Mouse (Mus musculus) small intestine, adult 2 months (tissue): ENCODE results near the gene Rabgap1l. TPM values are rescaled to one million over a fixed set of nuclear protein-coding genes. Genes with fewer than 3 reads are reported as not detected.
A peak's percentile ranks its signal among the peaks of the same experiment; 100 is the strongest.

ENCODE experiments used
- H3K27ac ChIP-seq: fragments of 200-500 bp; 2 replicates; pipeline ENCODE4 v1.5.1; 2012; ENCODE audit warnings: low read depth, low read length, control low read depth, inconsistent platforms; ENCODE audit not compliant: insufficient read depth
- H3K27me3 ChIP-seq: fragments of 200-500 bp; 2 replicates; pipeline ENCODE4 v1.6.1; 2012; ENCODE audit warnings: mild to moderate bottlenecking, moderate library complexity, low read length, inconsistent platforms; ENCODE audit not compliant: control insufficient read depth, insufficient read depth
- H3K36me3 ChIP-seq: fragments of 200-500 bp; 2 replicates; pipeline ENCODE4 v1.6.1; 2012; ENCODE audit warnings: mild to moderate bottlenecking, low read length, control low read depth, inconsistent platforms; ENCODE audit not compliant: control insufficient read depth, insufficient read depth
- H3K4me1 ChIP-seq: fragments of 200-500 bp; 2 replicates; pipeline ENCODE4 v1.6.1; 2012; ENCODE audit warnings: low read length, inconsistent platforms, mixed read lengths; ENCODE audit not compliant: control insufficient read depth, insufficient read depth, insufficient read length
- H3K4me3 ChIP-seq: fragments of 200-500 bp; 2 replicates; pipeline ENCODE4 v1.5.1; 2012; ENCODE audit warnings: low read depth, mild to moderate bottlenecking, control low read depth, inconsistent platforms, low read length, moderate library complexity
- CTCF ChIP-seq: fragments of 200-500 bp; IDR thresholded peaks from 2 replicates; pipeline ENCODE4 v1.5.1; 2012; ENCODE audit warnings: low read depth, mild to moderate bottlenecking, control low read depth, inconsistent platforms, low read length, moderate library complexity, mixed read lengths; ENCODE audit not compliant: insufficient replicate concordance, insufficient read length; ENCODE audit errors: extremely low read depth
- POLR2A ChIP-seq: fragments of 200-500 bp; IDR thresholded peaks from 2 replicates; pipeline ENCODE4 v1.6.1; 2012; ENCODE audit warnings: low read depth, mild to moderate bottlenecking, control low read depth, inconsistent platforms, low read length, moderate library complexity
- whole genome bisulfite sequencing: fragments of 180-500 bp; shearing (Covaris S2); methylation state at CpG from one replicate; pipeline ENCODE4 v1.1.7; 2018; 5-methylcytosine and 5-hydroxymethylcytosine counted together
- polyA plus RNA-seq: library from polyadenylated mRNA; depleted of rRNA; stranded (reverse); fragments of >200 nt; gene quantifications from 2 replicates; pipeline ENCODE4 v1.2.3, GENCODE M21; 2012

Gene Rabgap1l
- polyA plus RNA-seq, 1 experiment: 4.9 TPM

GRCm38 (mm10) chr1:160245954-160246353 lies 547.1 kb downstream of the Rabgap1l start:
- no peak overlapping the region; the same call in 1 of the 2 replicates for H3K27ac ChIP-seq
- no peak overlapping the region for H3K4me3 ChIP-seq
- WGBS: 72% methylated on average over 2 of the region's 2 CpGs

GRCm38 (mm10) chr1:160244689-160245088 lies 548.3 kb downstream of the Rabgap1l start:
- WGBS: 92% methylated on average over 5 of the region's 5 CpGs

More at GRCm38 (mm10) chr1:160245954-160246353, 547.1 kb downstream of the Rabgap1l start:
- peaks cover 1% of the 10 kb centered on the region for H3K36me3 ChIP-seq
- H3K4me1 ChIP-seq: peaks cover 6% of the 10 kb centered on the region; the same call in 1 of the 2 replicates
- H3K27me3 ChIP-seq: no peaks in the 10 kb centered on the region
- no peak for TF ChIP-seq CTCF
- TF ChIP-seq POLR2A: no peak

GRCm38 (mm10) chr1:160240091-160240490 lies 552.9 kb downstream of the Rabgap1l start:
- no peak for TF ChIP-seq CTCF
- TF ChIP-seq POLR2A: no peak
- no peak overlapping the region for H3K4me3 ChIP-seq
- WGBS: 61% methylated on average over 2 of the region's 2 CpGs
- peaks cover 3% of the 10 kb centered on the region; the same call in 1 of the 2 replicates for H3K4me1 ChIP-seq
- no peak overlapping the region for H3K27ac ChIP-seq
- no peaks in the 10 kb centered on the region for H3K27me3 ChIP-seq
- H3K36me3 ChIP-seq: peaks cover 22% of the 10 kb centered on the region

More at GRCm38 (mm10) chr1:160244689-160245088, 548.3 kb downstream of the Rabgap1l start:
- H3K4me3 ChIP-seq: no peak overlapping the region
- peaks cover 6% of the 10 kb centered on the region; the same call in 1 of the 2 replicates for H3K4me1 ChIP-seq
- TF ChIP-seq CTCF: no peak
- no peak for TF ChIP-seq POLR2A
- no peak overlapping the region for H3K27ac ChIP-seq
- H3K27me3 ChIP-seq: no peaks in the 10 kb centered on the region
- peaks cover 3% of the 10 kb centered on the region for H3K36me3 ChIP-seq

- TF ChIP-seq CTCF (no peak), POLR2A (no peak)
- Histone ChIP-seq H3K27ac (no peak overlapping the region), H3K36me3 (peaks cover 22% of the 10 kb centered on the region), H3K27me3 (no peaks in the 10 kb centered on the region), H3K4me1 (peaks cover 3% of the 10 kb centered on the region; the same call in 1 of the 2 replicates), H3K4me3 (no peak overlapping the region)
- WGBS: 96% methylated on average over 1 of the region's 1 CpGs
Observed at GRCm38 (mm10) chr1:160238852-160239443, 554.1 kb downstream of the Rabgap1l start.

- WGBS: 95% methylated on average over 2 of the region's 2 CpGs
- H3K36me3 ChIP-seq: peaks cover 22% of the 10 kb centered on the region
- TF ChIP-seq CTCF (no peak), POLR2A (no peak)
- no peaks in the 10 kb centered on the region for H3K4me1 ChIP-seq
- H3K27ac ChIP-seq: no peak overlapping the region
- H3K27me3 ChIP-seq: no peaks in the 10 kb centered on the region
- H3K4me3 ChIP-seq: no peak overlapping the region
Observed at GRCm38 (mm10) chr1:160237981-160238380, 555.0 kb downstream of the Rabgap1l start.

GRCm38 (mm10) chr1:160233921-160234320 lies 559.1 kb downstream of the Rabgap1l start:
- TF ChIP-seq POLR2A (no peak), CTCF (no peak)
- Histone ChIP-seq H3K4me1 (no peaks in the 10 kb centered on the region), H3K27ac (peak overlapping the region; percentile 46; the same call in 1 of the 2 replicates), H3K27me3 (no peaks in the 10 kb centered on the region), H3K4me3 (no peak overlapping the region), H3K36me3 (peaks cover 20% of the 10 kb centered on the region)

- H3K27me3 ChIP-seq: no peaks in the 10 kb centered on the region
- no peak overlapping the region for H3K27ac ChIP-seq
- H3K4me1 ChIP-seq: peaks cover 1% of the 10 kb centered on the region; the same call in 1 of the 2 replicates
- 96% methylated on average over 3 of the region's 3 CpGs for WGBS
- H3K4me3 ChIP-seq: no peak overlapping the region
- peaks cover 9% of the 10 kb centered on the region; the same call in 1 of the 2 replicates for H3K36me3 ChIP-seq
- TF ChIP-seq CTCF: no peak
- TF ChIP-seq POLR2A: no peak
Observed at GRCm38 (mm10) chr1:160232113-160232512, 560.9 kb downstream of the Rabgap1l start.

- Histone ChIP-seq H3K36me3 (peaks cover 7% of the 10 kb centered on the region; the same call in 1 of the 2 replicates), H3K4me3 (no peak overlapping the region), H3K4me1 (peaks cover 1% of the 10 kb centered on the region; the same call in 1 of the 2 replicates), H3K27ac (no peak overlapping the region), H3K27me3 (no peaks in the 10 kb centered on the region)
- TF ChIP-seq CTCF (no peak), POLR2A (no peak)
- 39% methylated on average over 4 of the region's 4 CpGs for WGBS
Observed at GRCm38 (mm10) chr1:160231013-160231412, 562.0 kb downstream of the Rabgap1l start.
